Mouse (Mus musculus) heart, adult 2 months (tissue): Measurements from ENCODE around the gene Colgalt2. TPM values are rescaled to one million over a fixed set of nuclear protein-coding genes. Genes with fewer than 3 reads are reported as not detected.

Experiments used
- DNase-seq, 2 experiments: peaks; one replicate each; pipeline ENCODE4 v3.0.0; 2021
- H3K27ac ChIP-seq: fragments of 200-600 bp; 2 replicates; pipeline ENCODE4 v1.8.1; 2022
- H3K27me3 ChIP-seq: fragments of 200-500 bp; 2 replicates; pipeline ENCODE4 v1.6.1; 2012; ENCODE audit warnings: mild to moderate bottlenecking, low read length, inconsistent platforms, mixed read lengths; ENCODE audit not compliant: control insufficient read depth, insufficient read depth
- H3K36me3 ChIP-seq: fragments of 200-500 bp; 2 replicates; pipeline ENCODE4 v1.6.1; 2012; ENCODE audit warnings: low read length, inconsistent platforms; ENCODE audit not compliant: control insufficient read depth, insufficient read depth
- H3K4me1 ChIP-seq: fragments of 200-500 bp; 2 replicates; pipeline ENCODE4 v1.6.1; 2011; ENCODE audit warnings: low read length; ENCODE audit not compliant: control insufficient read depth, insufficient read depth
- H3K4me3 ChIP-seq: fragments of 200-600 bp; 2 replicates; pipeline ENCODE4 v1.8.1; 2022
- H3K79me2 ChIP-seq: fragments of 200-500 bp; replicated peaks from 2 replicates; pipeline ENCODE4 v1.6.1; 2012; ENCODE audit warnings: mild to moderate bottlenecking, inconsistent platforms, low read length, moderate library complexity, mixed read lengths; ENCODE audit not compliant: control insufficient read depth, insufficient read depth
- H3K9ac ChIP-seq: fragments of 200-500 bp; 2 replicates; pipeline ENCODE4 v1.6.1; 2012; ENCODE audit warnings: low read depth, mild to moderate bottlenecking, control low read depth, inconsistent platforms, low read length, mixed read lengths
- CTCF ChIP-seq: fragments of 200-600 bp; IDR thresholded peaks from 2 replicates; pipeline ENCODE4 v1.8.1; 2022; ENCODE audit warnings: antibody characterized with exemption, mild to moderate bottlenecking, moderate library complexity
- EP300 ChIP-seq: fragments of 200-500 bp; IDR thresholded peaks from 2 replicates; pipeline ENCODE4 v1.6.1; 2011; ENCODE audit warnings: low read depth, low read length, control low read depth; ENCODE audit not compliant: insufficient read depth
- POLR2A ChIP-seq: fragments of 200-500 bp; IDR thresholded peaks from 2 replicates; pipeline ENCODE4 v1.6.1; 2011; ENCODE audit warnings: mild to moderate bottlenecking, low read depth, low read length, control low read depth; ENCODE audit not compliant: insufficient read depth
- WGBS: fragments of 180-500 bp; shearing (Covaris S2); methylation state at CpG from one replicate; pipeline ENCODE4 v1.1.7; 2018; 5-methylcytosine and 5-hydroxymethylcytosine counted together
- intact Hi-C: fragments of 180-260 bp; cut with DNase I; formaldehyde crosslinking; loops from one replicate; pipeline ENCODE4 v1.15.1; 2025
- long read RNA-seq: library from polyadenylated mRNA; stranded (forward); transcript quantifications from one replicate; pipeline ENCODE4 v2.0.0, GENCODE M21; 2021
- polyA plus RNA-seq: library from polyadenylated mRNA; depleted of rRNA; stranded (reverse); fragments of >200 nt; gene quantifications from 2 replicates; pipeline ENCODE4 v1.2.3, GENCODE M21; 2012; rRNA removed
- total RNA-seq, 2 experiments: library from RNA; stranded (reverse); gene quantifications; 2 replicates each; pipeline ENCODE4 v1.2.3; 2021

The Colgalt2 gene
- total RNA-seq (1 to 10 TPM; 3.3 to 4.1 TPM), polyA plus RNA-seq (5.3 and 7.0 TPM in 2 replicates)
- long read RNA-seq, full-length matches to known transcripts = 7 of 7 reads
- long read RNA-seq, partial matches to known transcripts = 0 of 7 reads
- long read RNA-seq, other reads (novel, unspliced or antisense) = 0 of 7 reads

GRCm38 (mm10) chr1:152399790-152400555 is at the start of gene Colgalt2:
Colgalt2 (plus strand) TSS chr1:152399830.
- TF ChIP-seq CTCF = peak; percentile 22
- TF ChIP-seq EP300 = 0 out of 2 replicates have a peak, but pooled peaks have one; percentile 30
- peak; percentile 70 for TF ChIP-seq POLR2A

GRCm38 (mm10) chr1:152356721-152357120 is 42.9 kb upstream of the Colgalt2 start:
- Histone ChIP-seq H3K27me3 (no peaks in the 10 kb centered on the region), H3K4me3 (no peak overlapping the region), H3K79me2 (no peaks in the 10 kb centered on the region), H3K4me1 (no peaks in the 10 kb centered on the region; the same call in 1 of the 2 replicates), H3K36me3 (no peaks in the 10 kb centered on the region), H3K27ac (no peak overlapping the region), H3K9ac (no peak overlapping the region)
- peak; percentile 24 to 27 for DNase-seq
- intact Hi-C loops = no loop called here
- WGBS = 61% methylated on average over 4 of the region's 4 CpGs
- TF ChIP-seq CTCF = no peak
- no peak for TF ChIP-seq POLR2A
- TF ChIP-seq EP300 = no peak

More at GRCm38 (mm10) chr1:152399790-152400555, at the start of gene Colgalt2:
- H3K9ac ChIP-seq = peak within 1 kb of the TSS; percentile 85
- intact Hi-C loops = loop anchor here (2.0 to 5.0 kb wide), 5 partner anchors 23 to 112 kb away; no protein-coding TSS in a partner anchor
- peaks cover 5% of the 10 kb centered on the region for H3K4me1 ChIP-seq
- WGBS = under 1% methylated on average over 69 of the region's 70 CpGs
- peak within 1 kb of the TSS; percentile 79 for H3K27ac ChIP-seq
- H3K4me3 ChIP-seq = peak within 1 kb of the TSS; percentile 82
- no peaks in the 10 kb centered on the region; the same call in 1 of the 2 replicates for H3K27me3 ChIP-seq
- H3K36me3 ChIP-seq = no peaks in the 10 kb centered on the region
- peak; percentile 80 to 82 for DNase-seq
- no peaks in the 10 kb centered on the region for H3K79me2 ChIP-seq

GRCm38 (mm10) chr1:152368311-152369088 is 31.1 kb upstream of the Colgalt2 start:
- Histone ChIP-seq H3K9ac (peak overlapping the region; percentile 28; the same call in 1 of the 2 replicates), H3K27ac (no peak overlapping the region), H3K36me3 (peaks cover 3% of the 10 kb centered on the region), H3K4me1 (peaks cover 2% of the 10 kb centered on the region; the same call in 1 of the 2 replicates), H3K27me3 (no peaks in the 10 kb centered on the region), H3K79me2 (no peaks in the 10 kb centered on the region), H3K4me3 (no peak overlapping the region)
- 35% methylated on average over 13 of the region's 13 CpGs for WGBS
- TF ChIP-seq CTCF (no peak), EP300 (no peak), POLR2A (no peak)
- intact Hi-C loops = loop anchor here (1.0 to 5.0 kb wide), 2 partner anchors 76 to 548 kb away; no protein-coding TSS in a partner anchor
- no peak for DNase-seq

GRCm38 (mm10) chr1:152369139-152369538 is 30.5 kb upstream of the Colgalt2 start:
- Histone ChIP-seq H3K79me2 (no peaks in the 10 kb centered on the region), H3K27ac (no peak overlapping the region), H3K27me3 (no peaks in the 10 kb centered on the region), H3K4me3 (no peak overlapping the region), H3K9ac (no peak overlapping the region), H3K36me3 (peaks cover 3% of the 10 kb centered on the region), H3K4me1 (peaks cover 2% of the 10 kb centered on the region; the same call in 1 of the 2 replicates)
- TF ChIP-seq POLR2A = no peak
- TF ChIP-seq CTCF = peak; percentile 92
- peak; percentile 90 for TF ChIP-seq EP300
- intact Hi-C loops = loop anchor here (1.0 to 5.0 kb wide), 2 partner anchors 77 to 549 kb away; no protein-coding TSS in a partner anchor
- 10% methylated on average over 4 of the region's 4 CpGs for WGBS
- DNase-seq = peak; percentile 53 to 57

- intact Hi-C loops = no loop called here
- Histone ChIP-seq H3K27me3 (no peaks in the 10 kb centered on the region), H3K4me1 (no peaks in the 10 kb centered on the region), H3K79me2 (no peaks in the 10 kb centered on the region), H3K27ac (no peak overlapping the region), H3K9ac (no peak overlapping the region), H3K4me3 (no peak overlapping the region), H3K36me3 (no peaks in the 10 kb centered on the region)
- DNase-seq = no peak
- 87% methylated on average over 5 of the region's 5 CpGs for WGBS
- TF ChIP-seq POLR2A (no peak), EP300 (no peak), CTCF (no peak)
These were observed 21.3 kb upstream of the Colgalt2 start for GRCm38 (mm10) chr1:152378311-152378710.
